Mouse (Mus musculus) olfactory bulb, adult 2 months (tissue): ENCODE measurements around the gene Zcchc9.

Source experiments
- CTCF ChIP-seq: fragments of 200-500 bp; IDR thresholded peaks from 2 replicates; pipeline ENCODE4 v1.5.1; 2012; ENCODE audit warnings: low read depth, mild to moderate bottlenecking, low read length, moderate library complexity; ENCODE audit not compliant: insufficient read depth
- POLR2A ChIP-seq: fragments of 200-500 bp; IDR thresholded peaks from 2 replicates; pipeline ENCODE4 v1.6.1; 2012; ENCODE audit warnings: mild to moderate bottlenecking, low read depth, low read length, moderate library complexity; ENCODE audit not compliant: insufficient read depth

DNA sequence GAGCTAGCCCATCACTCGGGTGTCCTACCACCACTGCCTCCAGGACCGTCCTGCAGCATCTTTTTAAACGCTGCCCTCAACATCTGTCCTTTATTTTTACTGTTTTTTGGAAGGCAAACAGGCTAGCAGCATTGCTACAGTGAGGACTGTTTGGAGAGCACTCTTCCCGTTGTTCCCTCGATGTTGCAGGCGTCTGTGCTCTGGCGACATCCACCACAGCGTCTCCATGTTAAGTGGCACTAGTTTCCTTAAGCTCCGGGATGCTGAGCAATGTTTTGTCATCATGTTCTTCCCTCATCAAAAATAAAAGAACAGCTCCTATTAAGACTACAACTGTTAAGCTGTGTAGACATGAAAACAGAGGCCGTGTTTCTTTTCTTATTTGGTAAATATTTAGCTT is 11.9 kb downstream of the Zcchc9 start:
- TF ChIP-seq POLR2A (no peak), CTCF (no peak)
